Mouse (Mus musculus) frontal cortex, adult 2 months (tissue): ENCODE measurements around the gene Cldn16. TPM values are rescaled to one million over a fixed set of nuclear protein-coding genes. Genes with fewer than 3 reads are reported as not detected.

Experiments used
- polyA plus RNA-seq: library from polyadenylated mRNA; depleted of rRNA; stranded (reverse); fragments of >200 nt; gene quantifications from 2 replicates; pipeline ENCODE4 v1.2.3, GENCODE M21; 2012; rRNA removed

The Cldn16 gene
- polyA plus RNA-seq, 1 experiment, result not detected

Other genes starting within 250 kb of the Cldn16 start
- 1.3 and 1.9 TPM in 2 replicates for gene Cldn1, start 91.3 kb upstream of the Cldn16 start, polyA plus RNA-seq
- gene Tmem207, start 63.6 kb downstream of the Cldn16 start, polyA plus RNA-seq, result not detected in 2 replicates
- 19.2 and 20.3 TPM in 2 replicates for gene Il1rap, start 118.6 kb downstream of the Cldn16 start, polyA plus RNA-seq